Mouse (Mus musculus) hindbrain, embryonic 16.5 days (tissue): ENCODE measurements around the gene Ppp1r14d. TPM values are rescaled to one million over a fixed set of nuclear protein-coding genes. Genes with fewer than 3 reads are reported as not detected.

Experiments
- ATAC-seq: fragments of 200-750 bp; cut with Nextera tagmentation; 2 replicates; pipeline ENCODE4 v1.8.0; 2017; ENCODE audit warnings: moderate TSS enrichment, moderate library complexity
- H3K27ac ChIP-seq: fragments of 300-500 bp; sonication (generic); 2 replicates; pipeline ENCODE4 v1.5.1; 2014; ENCODE audit warnings: low read depth, mild to moderate bottlenecking, control low read depth, low read length, moderate library complexity
- H3K27me3 ChIP-seq: fragments of 300-500 bp; sonication (generic); replicated peaks from 2 replicates; pipeline ENCODE4 v1.6.1; 2014; ENCODE audit warnings: low read length; ENCODE audit not compliant: control insufficient read depth, insufficient read depth
- H3K36me3 ChIP-seq: fragments of 300-500 bp; sonication (generic); 2 replicates; pipeline ENCODE4 v1.6.1; 2014; ENCODE audit warnings: mild to moderate bottlenecking, low read length, moderate library complexity, mixed read lengths; ENCODE audit not compliant: control insufficient read depth, insufficient read depth
- H3K4me1 ChIP-seq: fragments of 300-500 bp; sonication (generic); 2 replicates; pipeline ENCODE4 v1.6.1; 2014; ENCODE audit warnings: low read depth, low read length; ENCODE audit not compliant: control insufficient read depth, insufficient read depth
- H3K4me2 ChIP-seq: fragments of 300-500 bp; sonication (generic); 2 replicates; pipeline ENCODE4 v1.6.1; 2014; ENCODE audit warnings: mild to moderate bottlenecking, low read length, control low read depth, moderate library complexity
- H3K4me3 ChIP-seq: fragments of 300-500 bp; sonication (generic); 2 replicates; pipeline ENCODE4 v1.5.1; 2014; ENCODE audit warnings: mild to moderate bottlenecking, low read length, control low read depth, moderate library complexity
- H3K9ac ChIP-seq: fragments of 300-500 bp; sonication (generic); 2 replicates; pipeline ENCODE4 v1.6.1; 2014; ENCODE audit warnings: low read depth, mild to moderate bottlenecking, control low read depth, low read length, moderate library complexity
- H3K9me3 ChIP-seq: fragments of 300-500 bp; sonication (generic); 2 replicates; pipeline ENCODE4 v1.6.1; 2014; ENCODE audit warnings: mild to moderate bottlenecking, low read length, moderate library complexity; ENCODE audit not compliant: control insufficient read depth
- WGBS: fragments of 180-500 bp; shearing (Covaris S2); extraction: QIAGEN DNeasy Blood & Tissue Kit; methylation state at CpG from one replicate; pipeline ENCODE4 v1.1.7; 2014; 5-methylcytosine and 5-hydroxymethylcytosine counted together
- polyA plus RNA-seq: library from polyadenylated mRNA; unstranded; fragments of >200 nt; fragmentation: Nextera tagmentation; extraction: Ambion mirVana; gene quantifications from 2 replicates; pipeline ENCODE4 v1.2.1, GENCODE M21; 2015

Ppp1r14d gene
- not detected in 2 replicates for polyA plus RNA-seq

DNA sequence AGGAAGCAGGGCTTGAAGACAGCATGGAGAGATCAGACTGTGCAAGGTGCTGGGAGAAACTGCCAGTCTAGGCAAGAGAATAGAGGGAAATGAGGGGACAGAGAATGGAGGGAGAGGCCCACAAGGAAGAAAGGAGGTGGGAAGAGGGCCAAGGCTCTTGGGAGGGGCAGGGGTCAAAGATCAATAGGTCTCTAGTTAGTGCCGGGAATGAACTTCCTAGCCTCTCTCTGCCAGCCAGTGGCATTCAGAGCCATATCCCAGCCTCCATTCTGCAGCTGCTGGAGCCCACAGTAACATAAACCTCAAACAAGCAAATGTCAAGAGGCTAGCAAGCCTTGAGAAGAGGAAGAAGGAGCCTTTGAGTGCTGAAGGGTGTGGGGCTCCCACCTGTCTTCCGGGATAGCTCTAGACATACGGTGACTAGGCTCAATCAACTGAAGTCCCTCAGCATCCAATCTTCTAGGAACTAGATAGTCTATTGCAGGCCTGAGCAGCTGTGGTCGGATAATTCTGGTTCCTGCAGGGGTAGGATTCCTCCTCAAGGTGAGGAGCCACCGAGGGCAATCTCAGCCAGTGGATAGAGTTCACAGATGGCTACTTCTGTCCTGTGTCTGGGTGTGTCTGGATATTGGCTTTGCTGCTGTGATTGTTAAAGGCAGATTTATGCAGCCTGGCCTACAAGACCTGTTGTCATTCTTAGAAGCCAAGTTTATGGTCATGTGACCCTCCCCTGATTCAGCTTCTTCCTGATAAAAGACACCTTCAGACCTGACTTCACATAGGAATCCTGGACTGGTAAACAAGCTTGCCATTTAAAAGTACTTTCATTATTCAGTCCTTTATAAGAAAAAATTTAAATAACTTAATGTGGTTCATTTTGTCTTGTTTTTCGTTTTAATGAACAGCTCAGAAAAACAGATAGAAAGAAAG, at the start of gene Ppp1r14d:
Ppp1r14d (minus strand) TSS at position 132 of the 930 bp plus-strand sequence.
- H3K4me2 ChIP-seq: no peak within 1 kb of the TSS
- no peaks in the 10 kb centered on the region for H3K36me3 ChIP-seq
- H3K9me3 ChIP-seq: no peaks in the 10 kb centered on the region
- no peak within 1 kb of the TSS for H3K4me3 ChIP-seq
- peaks cover 5% of the 10 kb centered on the region; the same call in 1 of the 2 replicates for H3K27me3 ChIP-seq
- WGBS: 78% methylated on average over 6 of the region's 6 CpGs
- no peak for ATAC-seq
- no peak within 1 kb of the TSS for H3K9ac ChIP-seq
- no peaks in the 10 kb centered on the region for H3K4me1 ChIP-seq
- no peak within 1 kb of the TSS for H3K27ac ChIP-seq

DNA sequence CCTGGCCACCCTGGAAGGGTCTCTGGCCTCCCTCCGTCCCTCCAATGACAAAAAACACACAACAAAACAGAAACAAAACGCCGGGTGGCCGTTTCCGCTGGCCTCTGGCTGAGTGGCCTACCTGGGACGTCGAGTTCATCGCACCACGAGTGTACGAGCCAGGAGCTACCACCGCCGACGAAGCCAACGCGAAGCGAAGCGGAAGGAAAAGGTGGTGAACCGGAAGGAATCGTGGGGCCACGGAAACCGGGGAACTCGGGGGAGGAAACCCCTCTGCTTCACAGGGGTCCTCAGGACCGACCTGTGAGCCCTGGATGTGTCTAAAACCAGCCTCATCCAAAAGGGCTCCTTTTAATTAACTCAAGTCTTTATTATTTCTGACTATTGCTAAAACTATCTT, 48.1 kb upstream of the Ppp1r14d start:
- Histone ChIP-seq H3K27ac (no peak overlapping the region), H3K9me3 (no peaks in the 10 kb centered on the region)

DNA sequence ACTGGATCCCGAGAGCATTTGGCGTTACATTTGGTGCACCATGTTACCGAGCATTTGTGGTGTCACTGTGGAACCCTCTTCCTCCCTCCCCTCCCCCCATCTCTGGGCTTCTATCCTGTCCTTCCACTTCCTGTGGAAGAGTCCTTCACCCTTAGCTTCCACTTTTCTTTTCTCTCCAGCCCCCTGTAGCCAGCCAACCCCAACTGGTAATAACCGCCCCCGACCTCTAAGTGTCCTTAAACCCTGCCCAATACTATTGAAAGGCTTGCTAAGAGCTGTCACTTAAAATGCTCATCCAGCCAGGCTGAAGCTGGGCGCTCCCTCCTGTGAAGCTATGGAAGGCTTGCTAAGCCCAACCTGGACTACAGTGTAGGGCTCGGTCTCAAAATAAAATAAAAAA, 47.2 kb upstream of the Ppp1r14d start:
- ATAC-seq: no peak
- 79% methylated on average over 7 of the region's 7 CpGs for WGBS

More for the DNA sequence above, 48.1 kb upstream of the Ppp1r14d start:
- Histone ChIP-seq H3K9ac (no peak overlapping the region), H3K27me3 (no peaks in the 10 kb centered on the region), H3K36me3 (no peaks in the 10 kb centered on the region), H3K4me3 (no peak overlapping the region), H3K4me2 (no peak overlapping the region), H3K4me1 (no peaks in the 10 kb centered on the region)
- no peak for ATAC-seq
- WGBS: 86% methylated on average over 23 of the region's 23 CpGs

DNA sequence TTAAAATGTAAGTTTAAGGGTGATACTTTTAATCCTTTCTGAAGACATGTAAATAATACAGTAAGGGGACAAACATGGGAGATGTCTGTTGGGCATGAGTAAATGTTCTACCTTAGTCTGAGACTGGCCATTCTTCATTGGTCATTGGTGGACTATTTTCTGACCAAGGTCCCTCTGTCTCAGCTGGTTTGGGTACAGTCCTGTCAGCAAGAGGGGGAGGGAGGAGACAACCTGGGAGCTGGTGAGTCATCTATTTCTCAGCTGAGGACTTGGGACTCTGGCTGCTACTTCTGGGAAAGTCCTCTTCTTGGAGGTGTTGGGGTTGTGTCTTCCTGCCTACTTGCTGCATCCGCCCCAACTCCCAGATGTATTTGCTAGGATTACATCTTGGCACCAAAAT, 44.4 kb upstream of the Ppp1r14d start:
- no peak overlapping the region for H3K4me2 ChIP-seq
- no peak overlapping the region for H3K27ac ChIP-seq
- H3K9me3 ChIP-seq: no peaks in the 10 kb centered on the region
- WGBS: 93% methylated on average over 1 of the region's 1 CpGs
- H3K4me1 ChIP-seq: peaks cover 4% of the 10 kb centered on the region
- no peaks in the 10 kb centered on the region for H3K36me3 ChIP-seq
- H3K27me3 ChIP-seq: no peaks in the 10 kb centered on the region
- H3K9ac ChIP-seq: no peak overlapping the region
- no peak overlapping the region for H3K4me3 ChIP-seq
- no peak for ATAC-seq

More for the DNA sequence above, 47.2 kb upstream of the Ppp1r14d start:
- Histone ChIP-seq H3K9ac (no peak overlapping the region), H3K36me3 (no peaks in the 10 kb centered on the region), H3K4me1 (no peaks in the 10 kb centered on the region), H3K9me3 (no peaks in the 10 kb centered on the region), H3K4me3 (no peak overlapping the region), H3K4me2 (no peak overlapping the region), H3K27ac (no peak overlapping the region), H3K27me3 (no peaks in the 10 kb centered on the region)

DNA sequence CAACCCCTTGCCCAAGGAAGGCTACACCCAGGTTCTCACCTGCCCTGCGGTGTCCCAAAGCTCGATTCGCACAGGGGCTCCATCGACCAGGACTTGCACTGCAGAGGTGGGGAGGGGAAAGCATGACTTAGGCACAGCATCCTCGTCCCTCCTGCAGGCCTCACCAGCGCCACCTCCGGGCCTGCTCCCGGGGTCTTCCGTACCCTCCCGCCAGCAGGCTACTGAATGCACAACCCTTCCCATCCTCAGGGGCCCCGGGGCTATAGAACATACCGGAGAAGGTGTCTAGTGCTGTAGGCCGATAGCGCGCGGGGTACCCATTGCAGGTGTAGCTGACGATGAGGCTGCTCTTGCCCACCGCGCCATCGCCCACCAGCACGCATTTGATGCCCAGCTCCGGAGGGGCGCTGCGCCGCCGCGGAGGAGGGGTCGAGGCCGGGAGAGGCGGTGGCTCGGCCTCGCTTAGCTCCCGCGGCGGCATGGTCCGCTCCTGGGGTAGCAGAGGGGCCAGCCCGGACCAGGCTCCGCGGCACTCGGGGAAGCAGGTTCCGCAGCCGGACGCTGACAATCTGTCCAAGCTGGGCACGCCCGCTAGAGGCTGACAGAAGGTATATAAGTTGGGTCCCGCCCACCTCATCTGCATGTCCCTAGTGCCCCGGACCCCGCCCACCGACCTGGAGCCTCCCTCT, 41.1 kb upstream of the Ppp1r14d start, which contains the start of gene Rhov:
Rhov (minus strand) TSS at position 630 of the 689 bp plus-strand sequence.
- H3K27ac ChIP-seq: peak within 1 kb of the TSS; percentile 83
- peak within 1 kb of the TSS; percentile 76 for H3K4me2 ChIP-seq
- no peaks in the 10 kb centered on the region for H3K27me3 ChIP-seq
- under 1% methylated on average over 49 of the region's 49 CpGs for WGBS
- no peaks in the 10 kb centered on the region for H3K9me3 ChIP-seq
- H3K36me3 ChIP-seq: no peaks in the 10 kb centered on the region
- peaks cover 9% of the 10 kb centered on the region for H3K4me1 ChIP-seq
- peak within 1 kb of the TSS; percentile 90 for H3K9ac ChIP-seq
- H3K4me3 ChIP-seq: peak within 1 kb of the TSS; percentile 74
- ATAC-seq: peak; percentile 92

DNA sequence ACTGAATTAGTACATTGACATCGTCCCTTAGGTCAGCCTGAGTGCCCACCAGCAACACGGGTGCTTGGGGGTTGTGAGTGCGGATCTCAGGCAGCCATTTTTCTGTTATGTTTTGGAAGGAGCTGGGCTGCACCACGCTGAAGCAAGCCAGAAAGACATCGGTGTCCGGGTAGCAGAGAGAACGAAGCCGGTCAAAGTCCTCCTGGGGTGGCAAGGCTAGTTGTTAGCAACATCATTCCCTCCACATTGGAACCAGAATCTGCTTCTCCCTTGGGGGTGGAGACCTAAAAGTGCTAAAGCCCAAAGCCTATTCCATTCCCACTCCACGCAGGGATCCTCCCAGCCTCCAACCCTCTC, 40.6 kb upstream of the Ppp1r14d start:
- no peaks in the 10 kb centered on the region for H3K36me3 ChIP-seq
- peaks cover 9% of the 10 kb centered on the region for H3K4me1 ChIP-seq
- no peaks in the 10 kb centered on the region for H3K9me3 ChIP-seq
- no peaks in the 10 kb centered on the region for H3K27me3 ChIP-seq
- peak overlapping the region; percentile 83; the same call in 1 of the 2 replicates for H3K27ac ChIP-seq
- H3K4me3 ChIP-seq: peak overlapping the region; percentile 74
- no peak for ATAC-seq
- 54% methylated on average over 9 of the region's 9 CpGs for WGBS
- H3K4me2 ChIP-seq: peak overlapping the region; percentile 76
- peak overlapping the region; percentile 90 for H3K9ac ChIP-seq

DNA sequence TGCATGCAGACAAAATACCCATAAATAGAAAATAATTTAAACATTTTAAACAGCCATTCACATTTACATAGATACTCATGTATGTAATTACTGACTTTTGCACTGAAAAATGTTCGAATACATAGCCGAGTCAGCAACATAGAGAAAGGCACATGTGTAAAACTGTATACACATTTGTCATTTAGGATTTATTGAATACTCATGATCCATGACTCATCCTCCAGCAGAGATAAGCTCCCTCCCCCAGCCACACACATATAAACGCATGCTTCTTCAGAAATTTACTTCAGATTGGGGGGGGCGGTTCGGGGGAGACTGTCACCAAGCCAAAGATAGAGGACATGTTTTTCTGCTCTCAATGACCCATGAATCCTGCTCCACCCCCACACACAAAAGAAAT, 34.1 kb upstream of the Ppp1r14d start:
- ATAC-seq: no peak
- Histone ChIP-seq H3K9ac (no peak overlapping the region), H3K36me3 (no peaks in the 10 kb centered on the region), H3K27me3 (no peaks in the 10 kb centered on the region), H3K4me2 (no peak overlapping the region), H3K4me1 (peaks cover 7% of the 10 kb centered on the region), H3K9me3 (no peaks in the 10 kb centered on the region), H3K4me3 (no peak overlapping the region), H3K27ac (no peak overlapping the region)
- 80% methylated on average over 5 of the region's 5 CpGs for WGBS

DNA sequence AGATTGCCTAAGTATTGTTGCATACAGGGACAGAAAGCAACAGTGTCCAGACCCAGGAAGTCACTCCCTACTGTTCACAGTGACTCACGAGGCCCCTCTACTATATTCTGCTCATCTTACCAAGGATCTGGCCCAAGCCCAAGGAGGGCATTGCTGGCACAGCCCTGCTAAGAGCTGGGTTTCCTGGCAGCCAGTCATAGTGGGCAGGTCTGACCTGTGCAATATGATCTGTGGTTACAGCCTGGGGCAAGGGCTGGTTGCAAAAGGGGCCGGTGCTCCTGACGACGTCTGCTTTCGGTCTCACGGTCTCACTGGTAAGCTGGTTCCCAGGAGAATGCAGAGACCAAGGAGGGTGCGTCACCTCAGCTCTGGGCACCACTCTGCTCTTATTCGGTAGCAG, 33.3 kb upstream of the Ppp1r14d start:
- peak; percentile 69 for ATAC-seq
- no peaks in the 10 kb centered on the region for H3K9me3 ChIP-seq
- H3K27me3 ChIP-seq: no peaks in the 10 kb centered on the region
- no peak overlapping the region for H3K27ac ChIP-seq
- WGBS: 36% methylated on average over 8 of the region's 8 CpGs
- no peak overlapping the region for H3K4me3 ChIP-seq
- H3K4me1 ChIP-seq: peaks cover 5% of the 10 kb centered on the region
- no peak overlapping the region; the same call in 1 of the 2 replicates for H3K4me2 ChIP-seq
- H3K9ac ChIP-seq: no peak overlapping the region
- H3K36me3 ChIP-seq: no peaks in the 10 kb centered on the region

DNA sequence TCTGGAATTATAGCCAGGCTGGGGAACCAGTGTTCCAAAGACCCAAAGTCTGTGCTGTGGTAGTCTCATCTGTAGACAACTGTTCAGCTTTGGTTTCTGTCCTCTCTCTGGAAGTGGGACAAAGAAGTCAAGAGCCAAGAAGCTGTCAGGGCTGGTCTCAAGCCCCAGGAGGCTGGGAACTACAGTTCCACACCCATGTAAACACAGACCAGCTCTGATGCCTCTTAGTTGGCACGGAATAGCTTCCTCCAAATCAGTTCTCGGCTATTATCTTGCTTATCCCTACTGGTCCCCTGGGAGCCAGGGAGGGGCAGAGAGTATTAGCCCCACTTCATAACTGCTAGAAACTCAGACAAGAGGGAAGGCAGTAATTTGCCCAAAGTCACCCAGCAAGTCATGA, 31.6 kb upstream of the Ppp1r14d start:
- Histone ChIP-seq H3K9me3 (no peaks in the 10 kb centered on the region), H3K4me3 (no peak overlapping the region), H3K27ac (no peak overlapping the region), H3K36me3 (no peaks in the 10 kb centered on the region), H3K4me1 (peaks cover 5% of the 10 kb centered on the region), H3K9ac (no peak overlapping the region), H3K27me3 (no peaks in the 10 kb centered on the region), H3K4me2 (no peak overlapping the region)
- 30% methylated on average over 2 of the region's 2 CpGs for WGBS
- peak; percentile 40; the same call in 1 of the 2 replicates for ATAC-seq
